Mouse (Mus musculus) embryo, embryonic 11 days (tissue): ENCODE measurements at regions not wholly inside any gene's neighbourhood (a gene's known extent, or its start where the extent isn't known, plus 50 kb on each side); places are given as distances from the start of the nearest gene placed in this dataset.

Experiments used
- DNase-seq: peaks from one replicate; pipeline ENCODE4 v3.0.0-alpha.2; 2015

GRCm38 (mm10) chr10:21446641-21447040, 69.5 kb downstream of the Aldh8a1 start:
- no peak for DNase-seq

GRCm38 (mm10) chr10:21448132-21448531, 71.0 kb downstream of the Aldh8a1 start:
- DNase-seq, result no peak

GRCm38 (mm10) chr10:21448942-21449341, 71.9 kb downstream of the Aldh8a1 start:
- DNase-seq, result no peak

- DNase-seq, result no peak
Measured at GRCm38 (mm10) chr10:21452611-21453010, 75.5 kb downstream of the Aldh8a1 start.

GRCm38 (mm10) chr10:21453527-21453926, 76.4 kb downstream of the Aldh8a1 start:
- no peak for DNase-seq

DNA sequence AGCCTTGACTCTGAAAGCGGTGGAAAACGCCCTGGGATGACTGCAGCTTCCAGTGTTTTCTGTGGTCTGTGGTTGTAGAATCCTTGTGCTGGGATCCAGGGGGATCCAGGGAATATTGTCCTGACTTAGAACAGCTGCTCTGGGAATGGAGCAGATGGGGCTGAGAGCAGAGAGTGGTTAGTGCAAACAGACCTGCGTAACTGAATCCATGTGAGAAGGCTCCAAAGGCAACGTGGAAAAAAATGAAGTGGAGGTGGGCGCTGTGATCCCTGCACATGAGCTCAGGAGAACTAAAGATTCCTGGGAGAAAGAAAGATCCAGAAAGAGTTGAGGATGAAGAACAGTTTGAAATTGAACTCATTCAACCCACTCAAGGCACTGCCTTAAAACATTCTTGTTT, 77.1 kb downstream of the Aldh8a1 start:
- no peak for DNase-seq

- no peak for DNase-seq
Measured at GRCm38 (mm10) chr10:21454757-21455156, 77.7 kb downstream of the Aldh8a1 start.

DNA sequence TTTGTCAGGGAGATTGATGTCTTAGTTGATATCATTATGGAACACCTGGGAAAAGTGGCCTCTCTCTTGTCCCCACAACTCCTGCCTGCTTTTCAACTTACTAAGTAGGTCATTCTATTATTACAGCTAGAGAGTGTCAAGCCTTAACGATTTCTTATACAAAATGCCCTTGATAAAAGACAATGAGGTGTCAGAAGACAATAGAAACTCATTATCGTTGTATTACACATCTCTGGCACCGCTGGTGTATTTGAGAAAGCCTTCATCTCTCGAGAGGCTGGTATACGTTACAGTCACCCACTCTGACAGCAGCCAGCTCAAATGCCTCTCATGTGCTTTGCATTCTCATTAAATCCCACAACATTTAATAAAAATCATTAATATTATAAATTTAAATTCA, 78.8 kb downstream of the Aldh8a1 start:
- no peak for DNase-seq

GRCm38 (mm10) chr10:21456359-21456758, 79.3 kb downstream of the Aldh8a1 start:
- no peak for DNase-seq

- no peak for DNase-seq
Measured at GRCm38 (mm10) chr10:21456991-21457390, 79.9 kb downstream of the Aldh8a1 start.

DNA sequence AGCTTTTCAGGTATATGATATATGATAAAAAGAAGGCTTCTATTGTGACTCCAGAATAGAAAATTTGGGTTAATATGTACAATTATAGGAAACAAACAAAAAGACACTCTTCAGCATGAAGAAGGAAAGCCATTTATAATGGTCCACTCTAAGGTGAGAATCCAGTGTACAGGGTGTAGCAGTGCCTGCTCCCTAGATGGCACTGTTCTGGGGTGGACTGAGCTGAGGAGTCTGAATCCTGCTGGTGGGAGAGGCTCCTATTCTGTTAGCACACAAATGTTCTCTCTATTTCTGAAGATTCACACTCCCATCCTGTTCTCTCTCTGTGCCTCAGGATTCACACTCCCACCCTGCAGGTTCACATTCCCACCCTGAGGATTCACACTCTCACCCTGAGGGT, 81.5 kb downstream of the Aldh8a1 start:
- no peak for DNase-seq

- no peak for DNase-seq
Measured at GRCm38 (mm10) chr10:21460062-21460461, 83.0 kb downstream of the Aldh8a1 start.

DNA sequence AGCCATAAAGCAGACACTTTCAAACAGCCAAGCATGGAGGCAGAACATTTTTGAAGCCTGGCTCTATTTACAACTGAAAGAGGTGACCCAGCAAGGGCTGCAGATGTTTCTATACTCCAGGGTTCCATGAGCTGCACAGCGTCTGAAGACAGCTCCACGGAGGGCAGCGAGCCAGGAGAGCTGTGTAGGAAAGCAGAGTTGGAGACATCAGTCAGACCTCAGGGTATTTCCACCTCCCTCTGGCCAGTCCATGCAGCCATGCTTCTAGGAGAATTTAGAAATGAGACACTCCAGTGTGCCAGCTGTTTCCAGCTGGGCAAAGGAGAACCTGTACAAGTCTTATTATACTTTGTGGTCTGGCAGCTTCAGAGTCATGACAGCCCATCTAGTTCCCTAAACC, 85.8 kb downstream of the Aldh8a1 start:
- DNase-seq, result no peak

GRCm38 (mm10) chr10:21465362-21465761, 88.3 kb downstream of the Aldh8a1 start:
- DNase-seq, result peak; percentile 93

- no peak for DNase-seq
Measured at GRCm38 (mm10) chr10:21465806-21466377, 88.8 kb downstream of the Aldh8a1 start.

GRCm38 (mm10) chr10:21467425-21468085, 90.5 kb downstream of the Aldh8a1 start:
- no peak for DNase-seq

GRCm38 (mm10) chr10:21468421-21468820, 91.3 kb downstream of the Aldh8a1 start:
- no peak for DNase-seq

GRCm38 (mm10) chr10:21469961-21470360, 92.9 kb downstream of the Aldh8a1 start:
- DNase-seq, result no peak

GRCm38 (mm10) chr10:21470589-21470988, 93.5 kb downstream of the Aldh8a1 start:
- DNase-seq, result no peak

- DNase-seq, result no peak
Measured at GRCm38 (mm10) chr10:21474242-21474641, 97.2 kb downstream of the Aldh8a1 start.

GRCm38 (mm10) chr10:21478004-21478403, 100.9 kb downstream of the Aldh8a1 start:
- no peak for DNase-seq

GRCm38 (mm10) chr10:21479403-21479802, 102.3 kb downstream of the Aldh8a1 start:
- DNase-seq, result no peak

DNA sequence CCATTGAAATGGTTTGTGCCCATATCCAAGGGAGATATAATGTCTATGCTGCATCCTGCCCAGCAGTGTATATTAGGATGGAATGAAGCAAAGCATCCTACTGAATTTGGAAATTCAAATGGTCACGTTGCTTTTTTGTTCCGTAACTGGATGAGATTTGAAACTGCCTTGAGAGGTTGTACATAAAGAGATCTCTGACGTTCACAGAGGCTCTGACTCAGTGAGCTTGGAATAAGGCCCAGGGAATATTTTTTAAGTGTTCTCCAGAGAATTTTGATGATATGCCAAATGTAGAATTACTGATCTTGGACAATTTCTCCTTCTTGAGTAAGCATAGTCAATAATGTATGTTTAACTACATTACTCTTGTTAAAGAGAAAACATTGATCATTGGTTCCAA, 104.2 kb downstream of the Aldh8a1 start:
- no peak for DNase-seq

- DNase-seq, result no peak
Measured at GRCm38 (mm10) chr10:21482055-21482454, 105.0 kb downstream of the Aldh8a1 start.

DNA sequence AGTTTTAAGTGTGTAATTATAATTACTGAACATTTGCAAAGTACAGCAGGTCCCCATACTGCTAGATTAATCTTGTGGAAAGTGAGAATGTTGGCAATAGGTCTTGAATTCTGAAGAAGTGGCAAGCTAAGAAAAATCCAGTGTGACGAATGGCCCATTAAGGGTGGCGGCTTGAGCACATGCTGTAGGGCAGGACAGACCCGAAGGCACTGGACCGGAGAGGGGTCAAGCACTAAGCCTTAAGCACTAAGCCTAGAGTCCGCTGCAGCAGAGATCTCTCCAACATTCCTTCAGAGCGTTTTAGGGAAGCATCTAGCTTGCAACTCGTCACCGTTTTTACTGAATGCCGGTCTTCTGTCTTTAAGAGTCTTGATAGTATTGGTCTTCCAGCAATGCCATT, 105.6 kb downstream of the Aldh8a1 start:
- no peak for DNase-seq
